Mouse (Mus musculus) MEL (cell line): ENCODE results near the gene Sppl2a.

Experiments used
- E2F4 ChIP-seq: IDR thresholded peaks from 2 replicates; pipeline ENCODE4 v1.6.1; 2011; ENCODE audit warnings: low read depth, low read length, improper control_type of control experiment, borderline replicate concordance
- ELF1 ChIP-seq: IDR thresholded peaks from 2 replicates; pipeline ENCODE4 v1.6.1; 2014; ENCODE audit warnings: low read depth, mild to moderate bottlenecking, inconsistent platforms, low read length, improper control_type of control experiment, moderate library complexity
- EP300 ChIP-seq, 2 experiments: IDR thresholded peaks; 2 replicates each; pipeline ENCODE4 v1.6.1; 2011; ENCODE audit warnings: improper control_type of control experiment in 2 of 2, low read length in 2 of 2, low read depth in 1 of 2, mild to moderate bottlenecking in 1 of 2
- JUND ChIP-seq: IDR thresholded peaks from 2 replicates; pipeline ENCODE4 v1.6.1; 2011; ENCODE audit warnings: low read depth, mild to moderate bottlenecking, improper control_type of control experiment, low read length
- KAT2A ChIP-seq: conservative IDR thresholded peaks from 2 replicates; pipeline ENCODE4 v1.6.1; 2012; ENCODE audit warnings: low read depth, low read length, improper control_type of control experiment, inconsistent platforms
- MAFK ChIP-seq: IDR thresholded peaks from 2 replicates; pipeline ENCODE4 v1.6.1; 2011; ENCODE audit warnings: low read depth, mild to moderate bottlenecking, low read length, improper control_type of control experiment, borderline replicate concordance
- MAX ChIP-seq: IDR thresholded peaks from 2 replicates; pipeline ENCODE4 v1.6.1; 2011; ENCODE audit warnings: low read length, improper control_type of control experiment
- MEF2A ChIP-seq: IDR thresholded peaks from 2 replicates; pipeline ENCODE4 v1.6.1; 2014; ENCODE audit warnings: low read depth, mild to moderate bottlenecking, inconsistent platforms, low read length, improper control_type of control experiment; ENCODE audit not compliant: poor library complexity, insufficient replicate concordance, severe bottlenecking; ENCODE audit errors: extremely low read depth
- MYB ChIP-seq: IDR thresholded peaks from 2 replicates; pipeline ENCODE4 v1.6.1; 2011; ENCODE audit warnings: mild to moderate bottlenecking, low read depth, low read length, improper control_type of control experiment
- POLR2A ChIP-seq, 2 experiments: IDR thresholded peaks; 2 replicates each; pipeline ENCODE4 v1.6.1; 2011 to 2012; ENCODE audit warnings: low read length in 2 of 2, mild to moderate bottlenecking in 2 of 2, control low read depth in 1 of 2, improper control_type of control experiment in 1 of 2, low read depth in 1 of 2, moderate library complexity in 1 of 2; ENCODE audit not compliant: control insufficient read depth in 1 of 2, insufficient read depth in 1 of 2, poor library complexity in 1 of 2
- TCF12 ChIP-seq: IDR thresholded peaks from 2 replicates; pipeline ENCODE4 v1.6.1; 2014; ENCODE audit warnings: low read depth, mild to moderate bottlenecking, inconsistent platforms, low read length, improper control_type of control experiment, moderate library complexity
- ZKSCAN1 ChIP-seq: IDR thresholded peaks from 2 replicates; pipeline ENCODE4 v1.6.1; 2012; ENCODE audit warnings: low read depth, mild to moderate bottlenecking, inconsistent platforms, low read length, improper control_type of control experiment, moderate library complexity
- ZMIZ1 ChIP-seq: IDR thresholded peaks from 2 replicates; pipeline ENCODE4 v1.6.1; 2012; ENCODE audit warnings: low read depth, mild to moderate bottlenecking, inconsistent platforms, low read length, improper control_type of control experiment, moderate library complexity

GRCm38 (mm10) chr2:126947646-126948045, 14.6 kb upstream of the Sppl2a start:
- TF ChIP-seq ZMIZ1 (no peak), TCF12 (no peak), MAX (no peak), MAFK (no peak), KAT2A (no peak), JUND (no peak), POLR2A (IDR thresholded peaks at IDR 0.05; ENCODE audit: control insufficient read depth in 1 of 2, insufficient read depth in 1 of 2, low read depth in 1 of 2, low read length in 2 of 2, poor library complexity in 1 of 2) (no peak), MEF2A (no peak), MYB (no peak), EP300 (IDR thresholded peaks at IDR 0.05; ENCODE audit: low read depth in 1 of 2, low read length in 2 of 2) (no peak), ELF1 (no peak), E2F4 (no peak), ZKSCAN1 (no peak)
